Mouse (Mus musculus): ENCODE data around the gene 1700015G11Rik. TPM values are rescaled to one million over a fixed set of nuclear protein-coding genes. Genes with fewer than 3 reads are reported as not detected.

The 1700015G11Rik gene
- total and polyA plus RNA-seq, 3 experiments, result not detected

GRCm38 (mm10) chr7:52024050-52024626 is 8.6 kb upstream of the 1700015G11Rik start:
- no peak for DNase-seq (ENCODE audit: extremely low read depth)
- Histone ChIP-seq H3K9ac (ENCODE audit: insufficient read depth, low read depth) (no peak overlapping the region), H3K9me3 (replicated peaks; ENCODE audit: low read length) (peaks cover 10% of the 10 kb centered on the region), H3K27ac (ENCODE audit: insufficient read depth, low read depth) (no peak overlapping the region), H3K4me3 (replicated peaks in 1 of 3; ENCODE audit: low read depth in 2 of 3, low read length in 2 of 3, poor library complexity in 1 of 3) (no peak overlapping the region), H3K36me3 (replicated peaks in 1 of 2; ENCODE audit: control insufficient read depth in 1 of 2, insufficient read depth in 1 of 2, low read length in 1 of 2) (no peaks in the 10 kb centered on the region), H3K4me1 (ENCODE audit: control insufficient read depth in 1 of 2, insufficient read depth in 2 of 2) (no peaks in the 10 kb centered on the region), H3K79me2 (replicated peaks; ENCODE audit: control insufficient read depth, extremely low read depth, insufficient read depth, poor library complexity, severe bottlenecking) (no peaks in the 10 kb centered on the region), H3K27me3 (replicated peaks) (no peaks in the 10 kb centered on the region), H3K4me2 (ENCODE audit: insufficient read depth, low read depth, poor library complexity, severe bottlenecking) (no peak overlapping the region)
- in situ Hi-C loops (cut with MboI; ENCODE audit: low pct_ligation_motif_present, low pct_unique_long_range_greater_than_20kb, low sequenced_read_pairs), result no loop called here
- dilution Hi-C loops (cut with MboI; ENCODE audit: extremely low pct_ligation_motif_present, extremely low pct_unique_long_range_greater_than_20kb, low sequenced_read_pairs), result no loop called here
- TF ChIP-seq USF2 (conservative IDR thresholded peaks at IDR 0.05; ENCODE audit: low read depth, low read length) (no peak), ZC3H11A (IDR thresholded peaks at IDR 0.05; ENCODE audit: low read depth, low read length) (no peak), ELF1 (IDR thresholded peaks at IDR 0.05; ENCODE audit: low read depth, low read length) (no peak), RAD21 (IDR thresholded peaks at IDR 0.05; ENCODE audit: low read depth, low read length) (no peak), ZMIZ1 (IDR thresholded peaks at IDR 0.05; ENCODE audit: low read depth, low read length) (no peak), UBTF (IDR thresholded peaks at IDR 0.05; ENCODE audit: low read depth, low read length) (no peak), POLR2A (IDR thresholded peaks at IDR 0.05; ENCODE audit: low read depth, low read length) (no peak), MAZ (IDR thresholded peaks at IDR 0.05; ENCODE audit: low read depth, low read length) (no peak), RCOR1 (conservative IDR thresholded peaks at IDR 0.05; ENCODE audit: low read depth, low read length) (no peak), MEF2A (IDR thresholded peaks at IDR 0.05; ENCODE audit: borderline replicate concordance, low read depth, low read length) (no peak), ZNF384 (IDR thresholded peaks at IDR 0.05; ENCODE audit: low read depth, low read length) (no peak), SMC3 (IDR thresholded peaks at IDR 0.05; ENCODE audit: low read depth, low read length) (no peak), ZKSCAN1 (IDR thresholded peaks at IDR 0.05; ENCODE audit: borderline replicate concordance, low read depth, low read length) (no peak), GABPA (IDR thresholded peaks at IDR 0.05; ENCODE audit: insufficient replicate concordance, low read depth, low read length) (no peak), CHD2 (IDR thresholded peaks at IDR 0.05; ENCODE audit: low read length) (no peak), TBP (conservative IDR thresholded peaks at IDR 0.05; ENCODE audit: low read depth, low read length) (no peak), NRF1 (IDR thresholded peaks at IDR 0.05; ENCODE audit: low read depth, low read length) (no peak)

GRCm38 (mm10) chr7:52022039-52022438 is 6.5 kb upstream of the 1700015G11Rik start:
- no peak overlapping the region for H3K27ac ChIP-seq (ENCODE audit: insufficient read depth, low read depth)
- no peak for DNase-seq (ENCODE audit: extremely low read depth)
- dilution Hi-C loops (cut with MboI; ENCODE audit: extremely low pct_ligation_motif_present, extremely low pct_unique_long_range_greater_than_20kb, low sequenced_read_pairs), result no loop called here
- H3K9me3 ChIP-seq (replicated peaks; ENCODE audit: low read length), result peaks cover 12% of the 10 kb centered on the region
- no peaks in the 10 kb centered on the region for H3K27me3 ChIP-seq (replicated peaks)
- TF ChIP-seq TBP (conservative IDR thresholded peaks at IDR 0.05; ENCODE audit: low read depth, low read length) (no peak), ZNF384 (IDR thresholded peaks at IDR 0.05; ENCODE audit: low read depth, low read length) (no peak), MAFK (IDR thresholded peaks at IDR 0.05; ENCODE audit: insufficient replicate concordance, low read length) (no peak), JUN (IDR thresholded peaks at IDR 0.05; ENCODE audit: insufficient read depth, low read depth, low read length) (no peak), JUND (conservative IDR thresholded peaks at IDR 0.05; ENCODE audit: low read depth, low read length) (no peak), USF2 (conservative IDR thresholded peaks at IDR 0.05; ENCODE audit: low read depth, low read length) (no peak), RAD21 (IDR thresholded peaks at IDR 0.05; ENCODE audit: low read depth, low read length) (no peak), MYC (IDR thresholded peaks at IDR 0.05; ENCODE audit: low read depth, low read length) (no peak)
- H3K9ac ChIP-seq (ENCODE audit: insufficient read depth, low read depth), result no peak overlapping the region
- no peaks in the 10 kb centered on the region for H3K36me3 ChIP-seq (replicated peaks in 1 of 2; ENCODE audit: control insufficient read depth in 1 of 2, insufficient read depth in 1 of 2, low read length in 1 of 2)
- in situ Hi-C loops (cut with MboI; ENCODE audit: low pct_ligation_motif_present, low pct_unique_long_range_greater_than_20kb, low sequenced_read_pairs), result no loop called here
- no peak overlapping the region for H3K4me2 ChIP-seq (ENCODE audit: insufficient read depth, low read depth, poor library complexity, severe bottlenecking)
- no peaks in the 10 kb centered on the region for H3K79me2 ChIP-seq (replicated peaks; ENCODE audit: control insufficient read depth, extremely low read depth, insufficient read depth, poor library complexity, severe bottlenecking)
- no peak overlapping the region for H3K4me3 ChIP-seq (replicated peaks in 1 of 3; ENCODE audit: low read depth in 2 of 3, low read length in 2 of 3, poor library complexity in 1 of 3)
- H3K4me1 ChIP-seq (ENCODE audit: control insufficient read depth in 1 of 2, insufficient read depth in 2 of 2), result no peaks in the 10 kb centered on the region
